Mouse (Mus musculus) kidney, postnatal 0 days (tissue): ENCODE measurements around the gene Sbp. TPM values are rescaled to one million over a fixed set of nuclear protein-coding genes. Genes with fewer than 3 reads are reported as not detected.
"Not testable (repeated sequence)": the region's sequence is repeated elsewhere in the genome, so short reads cannot be mapped to it uniquely, and the experiment has no call there.

Experiments
- ATAC-seq: fragments of 200-750 bp; cut with Nextera tagmentation; replicated peaks from 2 replicates; pipeline ENCODE4 v1.8.0; 2017; ENCODE audit warnings: low read depth, moderate number of reproducible peaks, moderate TSS enrichment, moderate library complexity; ENCODE audit not compliant: low FRiP score
- DNase-seq: peaks from one replicate; pipeline ENCODE4 v3.0.0-alpha.2; 2016; ENCODE audit warnings: low spot score
- H3K27ac ChIP-seq: fragments of 300-500 bp; sonication (generic); 2 replicates; pipeline ENCODE4 v1.5.1; 2014; ENCODE audit warnings: mild to moderate bottlenecking
- H3K27me3 ChIP-seq: fragments of 300-500 bp; sonication (generic); 2 replicates; pipeline ENCODE4 v1.6.1; 2014; ENCODE audit warnings: low read length, mixed read lengths; ENCODE audit not compliant: insufficient read depth
- H3K36me3 ChIP-seq: fragments of 300-500 bp; sonication (generic); 2 replicates; pipeline ENCODE4 v1.6.1; 2014; ENCODE audit warnings: low read length, mixed read lengths; ENCODE audit not compliant: insufficient read depth
- H3K4me1 ChIP-seq: fragments of 300-500 bp; sonication (generic); replicated peaks from 2 replicates; pipeline ENCODE4 v1.6.1; 2014; ENCODE audit warnings: antibody characterized with exemption, low read length, mixed read lengths; ENCODE audit not compliant: insufficient read depth
- H3K4me2 ChIP-seq: fragments of 300-500 bp; sonication (generic); 2 replicates; pipeline ENCODE4 v1.6.1; 2014; ENCODE audit warnings: mild to moderate bottlenecking, low read length, moderate library complexity, mixed read lengths
- H3K4me3 ChIP-seq: fragments of 300-500 bp; sonication (generic); replicated peaks from 2 replicates; pipeline ENCODE4 v1.5.1; 2014; ENCODE audit warnings: low read depth, low read length
- H3K9ac ChIP-seq: fragments of 300-500 bp; sonication (generic); 2 replicates; pipeline ENCODE4 v1.6.1; 2014; ENCODE audit warnings: low read depth, low read length
- H3K9me3 ChIP-seq: fragments of 300-500 bp; sonication (generic); replicated peaks from 2 replicates; pipeline ENCODE4 v1.6.1; 2016; ENCODE audit warnings: low read length, inconsistent platforms, mixed read lengths
- CTCF ChIP-seq: IDR thresholded peaks from 2 replicates; pipeline ENCODE4 v1.5.1; 2016; ENCODE audit warnings: antibody characterized with exemption, low read depth, mild to moderate bottlenecking, moderate library complexity
- WGBS: fragments of 180-500 bp; shearing (Covaris S2); extraction: QIAGEN DNeasy Blood & Tissue Kit; methylation state at CpG from one replicate; pipeline ENCODE4 v1.1.7; 2014; 5-methylcytosine and 5-hydroxymethylcytosine counted together
- polyA plus RNA-seq: library from polyadenylated mRNA; unstranded; fragments of >200 nt; fragmentation: Nextera tagmentation; extraction: Ambion mirVana; gene quantifications from 2 replicates; pipeline ENCODE4 v1.2.1, GENCODE M21; 2015

The Sbp gene
- not detected in 2 replicates for polyA plus RNA-seq

- Histone ChIP-seq H3K36me3 (no peaks in the 10 kb centered on the region), H3K27me3 (no peaks in the 10 kb centered on the region), H3K9me3 (no peaks in the 10 kb centered on the region), H3K4me2 (no peak within 1 kb of the TSS), H3K9ac (no peak within 1 kb of the TSS), H3K4me1 (no peaks in the 10 kb centered on the region), H3K4me3 (no peak within 1 kb of the TSS), H3K27ac (no peak within 1 kb of the TSS)
- ATAC-seq (no peak), DNase-seq (no peak)
- no peak for TF ChIP-seq CTCF
Measured at GRCm38 (mm10) chr17:23941372-23941771, at the start of gene Sbp. Gene Sbp (plus strand): TSS chr17:23941672.

DNA sequence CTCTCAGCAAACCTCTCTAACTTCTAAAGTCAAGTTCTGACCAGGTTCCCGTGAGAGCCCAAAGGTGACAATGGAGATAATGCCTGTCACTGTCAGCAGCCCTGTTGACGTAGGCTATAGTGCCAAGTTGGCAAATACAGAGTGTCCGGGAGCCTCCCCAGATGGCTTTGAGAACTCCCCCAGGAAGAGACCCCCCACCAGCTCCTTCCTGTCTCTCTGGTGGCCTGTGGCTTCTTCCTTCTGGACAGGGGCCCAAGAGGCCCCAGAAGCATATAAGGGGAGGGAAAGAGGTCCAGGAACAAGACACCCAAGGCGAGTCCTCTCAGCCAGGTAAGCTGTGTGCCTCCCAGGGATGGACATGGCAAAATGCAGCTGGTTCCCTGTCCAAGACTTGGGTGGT lies 24.3 kb upstream of the Sbp start, which contains the start of gene Dcpp3:
TSS of gene Dcpp3 (plus strand) at position 301 of the 400 bp plus-strand sequence.
- 69% methylated on average over 4 of the region's 4 CpGs for WGBS
- H3K9me3 ChIP-seq, H3K4me1 ChIP-seq, H3K9ac ChIP-seq, DNase-seq, H3K4me2 ChIP-seq, H3K36me3 ChIP-seq, ATAC-seq, H3K27ac ChIP-seq, H3K27me3 ChIP-seq, H3K4me3 ChIP-seq: not testable (repeated sequence)

- peak; percentile 96 for DNase-seq
- Histone ChIP-seq H3K9ac (peak overlapping the region; percentile 66), H3K27me3 (no peaks in the 10 kb centered on the region), H3K36me3 (no peaks in the 10 kb centered on the region), H3K4me1 (no peaks in the 10 kb centered on the region), H3K4me2 (peak overlapping the region; percentile 79), H3K4me3 (peak overlapping the region; percentile 43), H3K27ac (peak overlapping the region; percentile 94), H3K9me3 (no peaks in the 10 kb centered on the region)
- WGBS = under 1% methylated on average over 29 of the region's 29 CpGs
- peak; percentile 16; the same call in 1 of the 2 replicates for TF ChIP-seq CTCF
- ATAC-seq = peak; percentile 98
Measured at GRCm38 (mm10) chr17:23924531-23925007, 16.9 kb upstream of the Sbp start.

GRCm38 (mm10) chr17:23925090-23925493 lies 16.4 kb upstream of the Sbp start:
- H3K36me3 ChIP-seq = no peaks in the 10 kb centered on the region
- H3K27ac ChIP-seq = peak overlapping the region; percentile 94
- H3K27me3 ChIP-seq = no peaks in the 10 kb centered on the region
- WGBS = 0% methylated on average over 14 of the region's 14 CpGs
- peak overlapping the region; percentile 79 for H3K4me2 ChIP-seq
- peak; percentile 86 for DNase-seq
- TF ChIP-seq CTCF = no peak
- peak; percentile 85 for ATAC-seq
- no peaks in the 10 kb centered on the region for H3K4me1 ChIP-seq
- H3K9ac ChIP-seq = peak overlapping the region; percentile 66
- peak overlapping the region; percentile 43 for H3K4me3 ChIP-seq
- H3K9me3 ChIP-seq = no peaks in the 10 kb centered on the region

GRCm38 (mm10) chr17:23931157-23931556 lies 10.3 kb upstream of the Sbp start:
- 84% methylated on average over 5 of the region's 5 CpGs for WGBS
- no peak overlapping the region for H3K4me3 ChIP-seq
- no peak overlapping the region for H3K4me2 ChIP-seq
- H3K9ac ChIP-seq = no peak overlapping the region
- no peaks in the 10 kb centered on the region for H3K27me3 ChIP-seq
- ATAC-seq (no peak), DNase-seq (no peak)
- H3K27ac ChIP-seq = no peak overlapping the region
- TF ChIP-seq CTCF = no peak
- no peaks in the 10 kb centered on the region for H3K4me1 ChIP-seq
- H3K9me3 ChIP-seq = no peaks in the 10 kb centered on the region
- H3K36me3 ChIP-seq = no peaks in the 10 kb centered on the region

- H3K36me3 ChIP-seq, H3K4me1 ChIP-seq, H3K4me3 ChIP-seq, H3K9me3 ChIP-seq, H3K27me3 ChIP-seq, H3K9ac ChIP-seq, H3K4me2 ChIP-seq, DNase-seq, H3K27ac ChIP-seq, ATAC-seq: not testable (repeated sequence)
- WGBS = 93% methylated on average over 4 of the region's 4 CpGs
Measured at GRCm38 (mm10) chr17:23947486-23947885, 6.0 kb downstream of the Sbp start.

- no peak overlapping the region for H3K4me2 ChIP-seq
- H3K9ac ChIP-seq = no peak overlapping the region
- WGBS = 78% methylated on average over 2 of the region's 2 CpGs
- H3K9me3 ChIP-seq = no peaks in the 10 kb centered on the region
- no peak overlapping the region for H3K4me3 ChIP-seq
- DNase-seq = no peak
- no peaks in the 10 kb centered on the region for H3K27me3 ChIP-seq
- H3K4me1 ChIP-seq = no peaks in the 10 kb centered on the region
- TF ChIP-seq CTCF = no peak
- H3K27ac ChIP-seq = no peak overlapping the region
- ATAC-seq = no peak
- no peaks in the 10 kb centered on the region for H3K36me3 ChIP-seq
Measured at GRCm38 (mm10) chr17:23949068-23949467, 7.6 kb downstream of the Sbp start.

DNA sequence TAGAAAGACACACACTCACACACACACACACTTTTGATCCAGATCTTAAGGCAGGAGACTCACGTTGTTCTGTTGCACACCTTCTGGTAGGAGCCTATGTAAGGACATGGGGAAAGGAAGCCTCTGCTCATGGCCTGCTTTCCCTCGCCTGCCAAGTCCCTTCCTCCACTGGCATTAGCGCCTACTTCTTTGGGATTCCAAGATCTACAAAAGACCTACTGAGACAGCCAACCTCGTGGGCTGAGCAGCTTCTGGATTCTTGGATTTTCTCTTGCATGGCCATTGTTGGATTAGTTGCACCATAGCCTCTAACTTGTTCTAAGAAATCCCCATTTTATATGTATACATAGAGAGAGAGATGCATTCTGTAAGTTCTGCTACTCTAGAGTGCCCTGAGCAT lies 9.4 kb downstream of the Sbp start:
- H3K9ac ChIP-seq, ATAC-seq, H3K4me1 ChIP-seq, H3K27ac ChIP-seq, H3K4me2 ChIP-seq, H3K27me3 ChIP-seq, H3K9me3 ChIP-seq, H3K4me3 ChIP-seq, H3K36me3 ChIP-seq, DNase-seq: not testable (repeated sequence)
- WGBS = 70% methylated on average over 4 of the region's 4 CpGs
